Mouse (Mus musculus) embryonic fibroblast, embryonic 13.5 days (primary cell): Measurements from ENCODE around the gene Gfm1.

Experiments used
- CTCF ChIP-seq: IDR thresholded peaks from 2 replicates; pipeline ENCODE4 v1.5.1; 2011; ENCODE audit warnings: mild to moderate bottlenecking, control low read depth, low read length, moderate library complexity, borderline replicate concordance; ENCODE audit not compliant: insufficient read depth
- POLR2A ChIP-seq: IDR thresholded peaks from 2 replicates; pipeline ENCODE4 v1.6.1; 2011; ENCODE audit warnings: low read depth, mild to moderate bottlenecking, control low read depth, low read length, moderate library complexity

- TF ChIP-seq CTCF, result no peak
- no peak for TF ChIP-seq POLR2A
Measured at GRCm38 (mm10) chr3:67463001-67463400, 33.1 kb downstream of the Gfm1 start.
